In the genomic region with DNA sequence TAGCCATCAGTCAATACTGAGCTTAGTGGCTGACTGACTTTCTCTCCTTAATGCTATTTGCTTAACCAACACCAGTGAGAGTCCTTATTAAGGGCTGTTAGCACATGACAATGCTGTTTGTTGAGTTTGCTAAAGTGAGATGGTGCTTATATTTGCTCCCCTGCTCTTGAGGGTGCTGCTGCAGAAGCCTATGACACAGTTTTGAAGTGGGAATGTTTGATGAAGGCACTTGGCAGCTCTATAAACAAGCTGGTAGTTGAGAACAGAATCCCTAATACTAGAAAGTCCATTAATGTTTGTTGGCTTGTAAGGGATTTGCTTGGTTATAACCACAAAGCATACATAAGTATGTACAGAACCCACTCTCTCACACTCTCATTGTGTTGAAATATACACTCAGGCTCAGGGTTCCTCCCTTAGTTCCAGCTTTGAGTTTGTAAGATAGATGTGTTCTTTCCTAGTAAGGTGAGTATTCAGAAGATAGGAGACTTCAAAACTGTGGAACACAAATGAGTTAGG, we compare ENCODE assay signal across 23 mouse cellular contexts.
"Had no signal": no experiment of that assay in that cellular context is flagged by ENCODE, and none has a peak within 500 bp of the region (broad histone marks: within the 10 kb centered on the region; RNA-seq: fewer than 3 reads in every experiment).

No protein-coding gene starts in this region.

- H3K9me3 ChIP-seq: heart, embryonic 13.5 days; heart, embryonic 15.5 days; hindbrain, embryonic 13.5 days; hindbrain, embryonic 15.5 days; limb, embryonic 10.5 days; limb, embryonic 12.5 days had no signal

- H3K4me1 ChIP-seq: heart, embryonic 15.5 days; hindbrain, embryonic 13.5 days; hindbrain, embryonic 15.5 days; limb, embryonic 10.5 days; limb, embryonic 12.5 days had no signal

- DNase-seq: forebrain, postnatal 0 days; gastrocnemius, postnatal 14 days; gastrocnemius, postnatal 36 days; heart, adult 11 months; heart, adult 2 months; heart, postnatal 14 days; heart, postnatal 36 days; kidney, adult 11 months; kidney, adult 2 months; kidney, postnatal 10 days; kidney, postnatal 25 days; kidney, postnatal 4 days had no signal

- H3K9ac ChIP-seq: forebrain, postnatal 0 days; heart, embryonic 13.5 days; heart, embryonic 15.5 days; hindbrain, embryonic 13.5 days; hindbrain, embryonic 15.5 days; limb, embryonic 12.5 days had no signal

- H3K36me3 ChIP-seq: heart, embryonic 13.5 days; heart, embryonic 15.5 days; hindbrain, embryonic 13.5 days; hindbrain, embryonic 15.5 days; limb, embryonic 10.5 days; limb, embryonic 12.5 days had no signal

- H3K4me2 ChIP-seq: heart, embryonic 11.5 days; heart, embryonic 13.5 days; heart, embryonic 15.5 days; hindbrain, embryonic 13.5 days; hindbrain, embryonic 15.5 days; limb, embryonic 12.5 days had no signal

- H3K27ac ChIP-seq: heart, adult 2 months; heart, embryonic 13.5 days; heart, embryonic 15.5 days; hindbrain, embryonic 13.5 days; hindbrain, embryonic 15.5 days; hindbrain, postnatal 0 days; layer of hippocampus, adult 2 months; left cerebral cortex, adult 2 months; limb, embryonic 10.5 days; limb, embryonic 12.5 days had no signal

- H3K4me3 ChIP-seq: heart, adult 2 months; heart, embryonic 13.5 days; heart, embryonic 15.5 days; hindbrain, embryonic 13.5 days; hindbrain, embryonic 15.5 days; layer of hippocampus, adult 2 months; left cerebral cortex, adult 2 months; limb, embryonic 10.5 days; limb, embryonic 12.5 days had no signal

- H3K27me3 ChIP-seq: heart, embryonic 15.5 days; hindbrain, embryonic 13.5 days; hindbrain, embryonic 15.5 days; limb, embryonic 12.5 days had no signal

- ATAC-seq: forebrain, postnatal 0 days; hindbrain, postnatal 0 days; intestine, embryonic 16.5 days had no signal
